Mouse (Mus musculus): ENCODE data around the gene Mrpl53. TPM values are rescaled to one million over a fixed set of nuclear protein-coding genes. Genes with fewer than 3 reads are reported as not detected.

The Mrpl53 gene
- polyA plus RNA-seq, 1 experiment = 35.0 TPM

DNA sequence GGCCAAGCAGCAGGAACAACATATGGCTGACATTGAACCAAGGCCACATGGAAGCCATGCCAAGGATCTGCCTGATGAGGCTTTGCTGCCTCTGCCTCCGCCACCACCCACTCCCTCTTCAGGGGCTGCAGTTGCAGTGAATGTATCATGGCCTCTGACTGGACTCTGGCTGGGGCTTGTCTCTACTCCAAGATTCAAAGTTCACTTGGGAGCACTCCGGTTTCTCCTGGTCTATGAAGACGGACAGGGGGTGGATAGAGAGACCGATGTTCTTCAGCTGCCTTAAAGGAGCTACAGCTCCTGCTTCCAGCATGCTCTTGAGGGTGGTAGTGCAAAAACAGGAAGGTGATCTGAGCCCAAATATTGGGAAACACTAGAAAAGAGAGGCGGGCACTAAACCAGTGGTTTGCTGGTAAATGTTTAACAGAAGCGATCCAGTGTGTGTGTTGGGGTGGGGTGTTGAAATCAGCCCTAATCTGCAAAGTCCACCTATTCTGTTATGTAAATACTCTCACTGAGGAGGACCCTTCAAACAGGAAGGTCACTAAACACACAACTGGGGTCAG lies 22.7 kb downstream of the Mrpl53 start:
- Histone ChIP-seq H3K4me3 (ENCODE audit: extremely low read depth, insufficient read depth, insufficient read length) (no peak overlapping the region), H3K36me3 (ENCODE audit: control insufficient read depth, insufficient read depth, low read length) (no peaks in the 10 kb centered on the region), H3K27me3 (ENCODE audit: control insufficient read depth, insufficient read depth, low read length) (peaks cover 6% of the 10 kb centered on the region; the same call in 1 of the 2 replicates), H3K27ac (ENCODE audit: insufficient read depth, low read length) (no peak overlapping the region), H3K4me1 (ENCODE audit: control insufficient read depth, insufficient read depth, insufficient read length) (no peaks in the 10 kb centered on the region)
- 58% methylated on average over 6 of the region's 6 CpGs for WGBS
- TF ChIP-seq CTCF (IDR thresholded peaks at IDR 0.05; ENCODE audit: extremely low read depth, insufficient read depth, insufficient read length, insufficient replicate concordance) (no peak), POLR2A (IDR thresholded peaks at IDR 0.05; ENCODE audit: low read depth, low read length) (no peak)
- no peak for DNase-seq (ENCODE audit: low read depth in 1 of 2, low spot score in 2 of 2)

DNA sequence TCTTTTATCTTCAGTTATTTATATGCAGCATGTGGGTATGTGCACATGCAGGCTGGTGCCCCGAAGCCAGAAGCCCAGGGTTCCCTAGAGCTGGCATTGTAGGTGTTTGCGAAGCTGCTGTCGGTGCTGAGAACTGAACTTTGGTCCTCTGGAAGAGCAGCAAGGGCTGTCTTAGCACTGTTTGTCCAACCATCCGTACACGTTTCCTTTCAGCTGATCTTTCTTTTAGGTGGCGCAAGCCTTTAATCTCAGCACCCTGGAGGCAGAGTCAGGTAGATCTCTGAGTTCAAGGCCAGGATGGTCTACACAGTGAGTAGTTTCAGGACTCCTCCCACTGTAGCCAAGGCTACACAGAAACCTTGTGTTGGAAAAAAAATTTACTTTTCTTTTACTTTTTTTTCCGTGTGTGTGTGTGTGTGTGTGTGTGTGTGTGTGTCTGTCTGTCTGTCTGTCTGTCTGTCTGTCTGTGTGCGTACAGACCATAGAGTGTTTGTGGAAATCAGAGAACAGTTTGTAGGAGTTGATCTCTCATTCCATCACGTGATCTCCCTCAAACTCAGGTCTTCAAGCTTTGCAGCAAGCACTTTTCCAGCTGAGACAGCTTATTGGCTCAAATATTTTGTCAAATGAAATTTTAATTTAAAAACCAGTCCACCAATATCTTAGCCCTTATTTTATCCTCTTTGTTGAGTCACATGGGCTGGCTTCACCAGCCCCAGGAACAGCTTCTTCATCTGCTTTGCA lies 23.5 kb downstream of the Mrpl53 start:
- H3K36me3 ChIP-seq (ENCODE audit: control insufficient read depth, insufficient read depth, low read length) = no peaks in the 10 kb centered on the region
- TF ChIP-seq POLR2A (IDR thresholded peaks at IDR 0.05; ENCODE audit: low read depth, low read length) (no peak), CTCF (IDR thresholded peaks at IDR 0.05; ENCODE audit: extremely low read depth, insufficient read depth, insufficient read length, insufficient replicate concordance) (no peak)
- no peak overlapping the region for H3K27ac ChIP-seq (ENCODE audit: insufficient read depth, low read length)
- WGBS = 82% methylated on average over 9 of the region's 9 CpGs
- H3K27me3 ChIP-seq (ENCODE audit: control insufficient read depth, insufficient read depth, low read length) = peaks cover 10% of the 10 kb centered on the region
- DNase-seq (ENCODE audit: low read depth in 1 of 2, low spot score in 2 of 2) = no peak
- no peaks in the 10 kb centered on the region; the same call in 1 of the 2 replicates for H3K4me1 ChIP-seq (ENCODE audit: control insufficient read depth, insufficient read depth, insufficient read length)
- no peak overlapping the region for H3K4me3 ChIP-seq (ENCODE audit: extremely low read depth, insufficient read depth, insufficient read length)

DNA sequence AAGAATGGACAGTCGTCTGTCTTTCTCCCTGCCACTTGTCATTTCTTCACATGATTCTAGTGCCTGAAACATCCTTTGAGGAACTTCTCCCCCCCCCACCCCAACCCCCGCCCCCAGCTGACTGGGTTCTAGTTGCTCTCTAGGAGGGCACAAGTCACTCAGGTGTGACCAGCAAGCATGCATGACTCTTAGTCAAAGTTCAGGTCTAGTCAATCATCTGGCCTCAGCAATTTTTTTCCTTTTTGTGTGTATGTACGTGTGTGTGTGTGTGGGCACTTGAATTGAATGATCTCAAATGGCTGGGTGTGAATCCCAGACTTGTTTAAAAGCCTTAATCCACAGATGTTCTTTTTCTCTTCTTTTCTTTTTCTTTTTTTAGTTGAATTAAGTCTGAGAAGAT lies 25.4 kb downstream of the Mrpl53 start:
- DNase-seq (ENCODE audit: low read depth in 1 of 2, low spot score in 2 of 2) = no peak

DNA sequence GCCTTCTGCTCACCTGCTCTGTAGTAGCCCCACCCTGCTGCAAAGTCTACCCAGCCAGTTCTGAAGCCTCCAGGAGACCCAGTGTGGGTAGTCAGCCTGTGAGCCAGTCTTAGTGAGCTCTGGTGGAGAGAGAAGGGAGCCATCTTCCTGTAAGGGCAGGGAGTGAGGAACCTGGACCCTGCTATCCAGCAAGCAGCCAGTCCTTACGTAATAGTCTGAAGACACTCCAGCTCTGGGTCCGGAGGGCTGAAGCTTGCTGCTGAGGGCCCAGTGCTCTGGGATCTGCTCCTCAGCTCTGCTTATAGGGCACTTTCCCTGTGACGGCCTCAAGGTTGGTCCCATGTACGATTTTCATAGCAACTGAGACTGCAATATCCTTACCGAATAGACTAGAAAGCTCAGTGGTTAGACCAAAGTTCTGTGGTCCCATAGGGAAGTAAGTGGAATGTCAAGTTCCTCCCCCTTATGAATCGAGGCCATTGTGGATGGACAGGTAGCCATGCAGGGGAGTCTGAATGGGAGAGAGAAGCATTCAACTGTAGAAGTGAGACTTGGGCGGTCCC lies 26.2 kb downstream of the Mrpl53 start, which contains the start of gene Rtkn:
Rtkn (plus strand) TSS at position 513 of the 563 bp plus-strand sequence.
- no peak for DNase-seq (ENCODE audit: low read depth in 1 of 2, low spot score in 2 of 2)
- Histone ChIP-seq H3K27ac (ENCODE audit: insufficient read depth, low read length) (no peak within 1 kb of the TSS), H3K36me3 (ENCODE audit: control insufficient read depth, insufficient read depth, low read length) (no peaks in the 10 kb centered on the region)

More for the DNA sequence above, 25.4 kb downstream of the Mrpl53 start:
- Histone ChIP-seq H3K36me3 (ENCODE audit: control insufficient read depth, insufficient read depth, low read length) (no peaks in the 10 kb centered on the region), H3K27ac (ENCODE audit: insufficient read depth, low read length) (no peak overlapping the region), H3K27me3 (ENCODE audit: control insufficient read depth, insufficient read depth, low read length) (peaks cover 14% of the 10 kb centered on the region), H3K4me3 (ENCODE audit: extremely low read depth, insufficient read depth, insufficient read length) (no peak overlapping the region), H3K4me1 (ENCODE audit: control insufficient read depth, insufficient read depth, insufficient read length) (peaks cover 3% of the 10 kb centered on the region)
- WGBS = 64% methylated on average over 3 of the region's 3 CpGs
- no peak for TF ChIP-seq CTCF (IDR thresholded peaks at IDR 0.05; ENCODE audit: extremely low read depth, insufficient read depth, insufficient read length, insufficient replicate concordance)
- TF ChIP-seq POLR2A (IDR thresholded peaks at IDR 0.05; ENCODE audit: low read depth, low read length) = no peak

DNA sequence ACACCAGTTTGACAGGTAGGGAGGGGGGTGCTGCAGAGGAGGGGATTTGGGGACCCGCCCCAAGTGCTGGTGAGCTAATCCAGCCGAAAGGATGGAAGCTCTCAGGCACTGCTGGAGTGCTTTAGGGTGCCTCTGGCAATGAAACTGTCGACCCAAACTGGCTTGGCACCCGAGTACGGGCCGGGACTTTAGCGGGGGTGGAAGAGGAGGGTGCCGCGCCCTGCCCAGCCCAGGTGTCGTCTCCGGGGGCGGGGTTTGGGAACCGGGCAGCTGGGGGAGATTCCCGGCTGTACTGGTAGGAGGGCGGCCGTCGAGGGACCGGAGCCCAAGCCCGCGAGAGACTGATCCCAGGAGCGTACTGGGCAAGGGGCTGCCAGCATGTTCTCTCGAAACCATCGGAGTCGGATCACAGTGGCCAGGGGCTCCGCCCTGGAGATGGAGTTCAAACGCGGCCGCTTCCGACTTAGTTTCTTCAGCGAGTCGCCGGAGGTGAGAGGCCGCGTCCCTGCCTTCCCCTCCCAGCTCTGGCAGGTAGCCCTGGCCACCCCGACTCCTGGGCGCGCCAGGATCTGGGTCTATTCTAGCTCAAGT lies 26.8 kb downstream of the Mrpl53 start:
- no peak overlapping the region for H3K27ac ChIP-seq (ENCODE audit: insufficient read depth, low read length)
- WGBS = 32% methylated on average over 37 of the region's 37 CpGs

More for the DNA sequence above, 26.2 kb downstream of the Mrpl53 start, which contains the start of gene Rtkn:
- H3K27me3 ChIP-seq (ENCODE audit: control insufficient read depth, insufficient read depth, low read length) = peaks cover 14% of the 10 kb centered on the region
- no peak within 1 kb of the TSS for H3K4me3 ChIP-seq (ENCODE audit: extremely low read depth, insufficient read depth, insufficient read length)
- H3K4me1 ChIP-seq (ENCODE audit: control insufficient read depth, insufficient read depth, insufficient read length) = peaks cover 3% of the 10 kb centered on the region
- TF ChIP-seq CTCF (IDR thresholded peaks at IDR 0.05; ENCODE audit: extremely low read depth, insufficient read depth, insufficient read length, insufficient replicate concordance) = no peak
- no peak for TF ChIP-seq POLR2A (IDR thresholded peaks at IDR 0.05; ENCODE audit: low read depth, low read length)
- 81% methylated on average over 7 of the region's 7 CpGs for WGBS

DNA sequence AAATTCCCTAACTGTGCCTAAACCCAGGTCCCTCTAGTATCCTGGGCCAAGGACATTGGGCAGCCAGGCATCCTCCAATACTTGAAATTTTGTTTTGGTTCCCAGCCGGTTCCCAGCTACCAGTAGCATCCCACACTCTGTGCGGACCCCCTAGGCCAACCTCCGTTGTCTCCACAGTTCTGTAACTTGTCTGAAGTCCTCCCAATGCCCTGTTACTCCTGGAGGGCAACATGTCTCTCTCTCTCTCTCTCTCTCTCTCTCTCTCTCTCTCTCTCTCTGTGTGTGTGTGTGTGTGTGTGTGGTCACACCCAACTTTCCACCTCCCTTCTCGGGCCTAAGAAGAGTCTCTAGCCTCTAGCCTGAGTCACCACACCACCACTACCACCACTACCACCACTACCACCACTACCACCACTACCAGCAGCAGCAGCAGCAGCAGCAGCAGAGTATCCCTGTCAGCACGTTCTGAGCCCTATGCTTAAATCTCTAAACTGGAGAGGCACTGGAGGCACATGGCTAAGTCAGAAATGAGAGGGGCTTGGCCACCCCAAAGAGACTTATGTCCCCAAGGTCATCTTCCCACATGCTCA lies 27.5 kb downstream of the Mrpl53 start:
- Histone ChIP-seq H3K27ac (ENCODE audit: insufficient read depth, low read length) (no peak overlapping the region), H3K4me3 (ENCODE audit: extremely low read depth, insufficient read depth, insufficient read length) (peak overlapping the region; percentile 45; the same call in 1 of the 2 replicates), H3K27me3 (ENCODE audit: control insufficient read depth, insufficient read depth, low read length) (peaks cover 14% of the 10 kb centered on the region), H3K36me3 (ENCODE audit: control insufficient read depth, insufficient read depth, low read length) (no peaks in the 10 kb centered on the region), H3K4me1 (ENCODE audit: control insufficient read depth, insufficient read depth, insufficient read length) (peaks cover 3% of the 10 kb centered on the region)
- TF ChIP-seq CTCF (IDR thresholded peaks at IDR 0.05; ENCODE audit: extremely low read depth, insufficient read depth, insufficient read length, insufficient replicate concordance) = no peak
- no peak for TF ChIP-seq POLR2A (IDR thresholded peaks at IDR 0.05; ENCODE audit: low read depth, low read length)
- 65% methylated on average over 5 of the region's 5 CpGs for WGBS
- no peak for DNase-seq (ENCODE audit: low read depth in 1 of 2, low spot score in 2 of 2)

More for the DNA sequence above, 26.8 kb downstream of the Mrpl53 start:
- TF ChIP-seq CTCF (IDR thresholded peaks at IDR 0.05; ENCODE audit: extremely low read depth, insufficient read depth, insufficient read length, insufficient replicate concordance) (no peak), POLR2A (IDR thresholded peaks at IDR 0.05; ENCODE audit: low read depth, low read length) (no peak)
- peaks cover 3% of the 10 kb centered on the region for H3K4me1 ChIP-seq (ENCODE audit: control insufficient read depth, insufficient read depth, insufficient read length)
- H3K36me3 ChIP-seq (ENCODE audit: control insufficient read depth, insufficient read depth, low read length) = no peaks in the 10 kb centered on the region
- H3K27me3 ChIP-seq (ENCODE audit: control insufficient read depth, insufficient read depth, low read length) = peaks cover 14% of the 10 kb centered on the region
- DNase-seq (ENCODE audit: low read depth in 1 of 2, low spot score in 2 of 2) = no peak
- no peak overlapping the region for H3K4me3 ChIP-seq (ENCODE audit: extremely low read depth, insufficient read depth, insufficient read length)

All from spleen, adult 2 months (tissue).